Mouse (Mus musculus): ENCODE measurements around the gene Olfr239.
"Not testable (repeated sequence)": the region's sequence is repeated elsewhere in the genome, so short reads cannot be mapped to it uniquely, and the experiment has no call there.

The Olfr239 gene

GRCm38 (mm10) chr17:33191002-33191401 lies at the start of gene Olfr239:
TSS of gene Olfr239 (plus strand) at chr17:33191302.
- not testable (repeated sequence) for DNase-seq (ENCODE audit: low read depth in 1 of 2, low spot score in 2 of 2)

- DNase-seq (ENCODE audit: low read depth in 1 of 2, low spot score in 2 of 2): not testable (repeated sequence)
These were observed 23.0 kb upstream of the Olfr239 start, which contains the start of gene Olfr55 for GRCm38 (mm10) chr17:33168147-33168546. TSS of gene Olfr55 (plus strand) at chr17:33168447.

- no peak for DNase-seq (ENCODE audit: low read depth in 1 of 2, low spot score in 2 of 2)
These were observed 30.5 kb downstream of the Olfr239 start, which contains the start of gene Olfr1564 for GRCm38 (mm10) chr17:33221590-33221989. TSS of gene Olfr1564 (minus strand) at chr17:33221690.

GRCm38 (mm10) chr17:33236646-33237045 lies 45.5 kb downstream of the Olfr239 start:
- DNase-seq (ENCODE audit: low read depth in 1 of 2, low spot score in 2 of 2): not testable (repeated sequence)

Measured in monocyte, adult 2 months (primary cell).